In genomic region chr13:102902123-102902522, GRCm38 (mm10) we compare ENCODE assay signal across 22 mouse cellular contexts.
A peak's percentile ranks its signal among the peaks of the same experiment; 100 is the strongest.
DNase-seq lines count a peak whose midpoint lies in the region.
"Had no signal": no experiment of that assay in that cellular context is flagged by ENCODE, and none has a peak within 500 bp of the region (broad histone marks: within the 10 kb centered on the region; RNA-seq: fewer than 3 reads in every experiment).

No protein-coding gene starts in this region.

- intact Hi-C loops in heart, postnatal 36 days (cut with DNase I) = no loop called here
- intact Hi-C loops in heart, postnatal 10 days (cut with DNase I) = no loop called here

- peak; percentile 92 for DNase-seq in heart, adult 11 months
- DNase-seq in heart, postnatal 36 days = no peak
- peak; percentile 20 to 31 for DNase-seq in heart, adult 9 months (ENCODE audit: low spot score in 2 of 2)
- no peak for DNase-seq in heart, postnatal 10 days
- DNase-seq in ovary, adult 18-20 months (ENCODE audit: low spot score) = no peak
- no peak for DNase-seq in liver
- DNase-seq: adrenal gland, adult 8-10 months; adrenal gland, postnatal 14 days; adrenal gland, postnatal 36 days; cerebellum, adult 11 months; cerebellum, adult 18-20 months; cerebellum, adult 8-10 months; cerebellum, adult 9-11 months; cerebellum, postnatal 14 days; cerebellum, postnatal 36 days; embryo, embryonic 11 days had no signal

- H3K27ac ChIP-seq in brown adipose tissue, adult 24 weeks (replicated peaks; ENCODE audit: low read depth, low read length) = peak overlapping the region; percentile 39; the same call in 1 of the 2 replicates
- H3K27ac ChIP-seq: embryonic facial prominence, embryonic 13.5 days; embryonic facial prominence, embryonic 15.5 days; forebrain, embryonic 10.5 days; forebrain, embryonic 12.5 days had no signal

- no peak overlapping the region for H3K4me3 ChIP-seq in brown adipose tissue, adult 24 weeks (ENCODE audit: insufficient read depth, low read depth, low read length)
- H3K4me3 ChIP-seq: embryonic facial prominence, embryonic 13.5 days; embryonic facial prominence, embryonic 15.5 days; erythroblast, embryonic 14.5 days; forebrain, embryonic 10.5 days; forebrain, embryonic 12.5 days had no signal

- H3K4me1 ChIP-seq in brown adipose tissue, adult 24 weeks (ENCODE audit: control insufficient read depth, insufficient read depth, insufficient read length, low read length) = peaks cover 23% of the 10 kb centered on the region

Comparison
In these comparisons a context has a peak if more than half of its experiments do, and no peak if none do; other contexts are left out.
1. DNase-seq: peak in heart, adult 11 months (single experiment) and heart, adult 9 months (2 of 2); none in heart, postnatal 36 days (0 of 2), heart, postnatal 10 days (0 of 2), ovary, adult 18-20 months (single experiment) and liver (single experiment).